Mouse (Mus musculus) mature B cell (primary cell): ENCODE measurements around the gene Rbfox1.

ENCODE experiments used
- in situ Hi-C: fragments of 300-500 bp; cut with MboI; formaldehyde crosslinking; loops from 2 replicates; pipeline ENCODE4 v1.14.3; 2019

The Rbfox1 gene

DNA sequence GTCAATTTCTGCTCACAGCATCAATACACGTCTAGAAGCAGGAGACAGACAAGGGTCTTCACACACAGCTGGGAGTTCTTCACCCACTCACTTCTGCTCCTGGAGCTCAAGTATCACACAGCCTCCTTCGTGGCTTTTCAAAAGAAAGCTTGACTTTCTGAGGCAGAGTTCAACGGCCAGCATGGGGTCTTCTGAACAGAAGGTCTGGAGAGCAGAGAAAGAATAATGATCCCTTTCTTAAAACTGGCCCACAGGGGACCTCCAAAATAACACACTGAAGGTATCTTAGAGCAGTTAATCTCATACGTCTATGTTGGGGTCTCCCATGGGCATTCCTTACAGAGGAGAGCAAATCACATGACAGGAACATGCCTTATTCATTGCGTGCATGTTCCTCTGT is 1034.5 kb downstream of the Rbfox1 start:
- in situ Hi-C loops: no loop called here

- in situ Hi-C loops: no loop called here
Observed at GRCm38 (mm10) chr16:6927661-6928060, 1042.5 kb downstream of the Rbfox1 start.

DNA sequence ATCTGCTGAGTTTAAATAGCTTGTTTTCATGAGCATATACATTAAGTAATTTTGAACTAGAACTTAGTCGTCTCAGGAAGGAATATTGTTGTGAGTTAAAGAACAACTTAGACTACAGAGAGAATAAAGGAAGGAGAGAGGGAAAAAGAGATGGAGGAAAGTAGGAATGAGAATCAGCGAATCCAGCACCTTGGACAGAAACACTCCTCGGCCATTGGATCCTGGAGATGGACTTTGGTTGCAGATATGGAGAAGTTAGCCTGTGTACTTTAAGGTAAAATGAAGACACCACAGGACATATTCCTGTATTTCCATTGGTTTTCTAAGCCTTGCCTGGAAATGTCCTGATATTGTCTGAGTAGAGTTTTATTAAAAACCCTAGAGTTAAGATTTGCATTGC is 1045.6 kb downstream of the Rbfox1 start:
- in situ Hi-C loops: no loop called here

DNA sequence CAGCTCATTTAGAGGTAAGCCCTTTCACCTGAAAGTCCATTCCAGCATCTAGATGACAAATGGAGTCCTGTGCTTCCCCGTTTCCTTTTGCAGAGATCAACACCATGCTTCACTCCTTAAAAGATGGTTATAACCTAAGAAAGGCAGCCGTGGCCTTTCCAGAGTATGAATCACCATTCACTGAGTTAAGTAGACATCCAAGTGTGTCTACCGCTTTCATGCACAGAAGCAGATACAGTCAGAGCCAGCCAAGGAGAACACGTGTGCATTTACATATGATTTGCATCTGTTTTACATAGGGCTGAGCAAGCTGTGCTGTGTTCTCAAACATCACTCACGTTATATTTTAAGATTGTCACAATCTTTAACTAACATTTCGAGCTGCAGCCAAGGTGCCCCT is 1061.0 kb downstream of the Rbfox1 start:
- in situ Hi-C loops: no loop called here

DNA sequence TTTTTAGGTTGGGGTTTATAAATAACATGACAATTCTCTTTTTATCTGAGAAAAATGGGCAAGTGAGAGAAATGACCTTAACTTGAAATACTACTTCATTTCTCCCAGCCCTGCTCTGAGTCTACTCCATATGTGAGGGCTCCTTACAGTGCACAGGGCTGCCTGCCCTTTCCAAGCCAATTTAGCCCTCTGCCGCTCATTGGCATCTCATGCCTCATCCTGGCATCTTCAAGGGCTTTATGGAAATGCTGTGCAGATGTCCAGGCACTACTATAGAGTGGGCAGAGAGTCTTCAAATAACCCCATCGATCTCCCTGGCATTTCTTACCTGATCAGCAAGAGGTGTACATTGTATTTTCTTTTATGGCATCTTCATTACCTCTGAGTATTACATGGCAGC is 1064.5 kb downstream of the Rbfox1 start:
- in situ Hi-C loops: no loop called here

GRCm38 (mm10) chr16:6955102-6955675 is 1070.0 kb downstream of the Rbfox1 start:
- in situ Hi-C loops: no loop called here

DNA sequence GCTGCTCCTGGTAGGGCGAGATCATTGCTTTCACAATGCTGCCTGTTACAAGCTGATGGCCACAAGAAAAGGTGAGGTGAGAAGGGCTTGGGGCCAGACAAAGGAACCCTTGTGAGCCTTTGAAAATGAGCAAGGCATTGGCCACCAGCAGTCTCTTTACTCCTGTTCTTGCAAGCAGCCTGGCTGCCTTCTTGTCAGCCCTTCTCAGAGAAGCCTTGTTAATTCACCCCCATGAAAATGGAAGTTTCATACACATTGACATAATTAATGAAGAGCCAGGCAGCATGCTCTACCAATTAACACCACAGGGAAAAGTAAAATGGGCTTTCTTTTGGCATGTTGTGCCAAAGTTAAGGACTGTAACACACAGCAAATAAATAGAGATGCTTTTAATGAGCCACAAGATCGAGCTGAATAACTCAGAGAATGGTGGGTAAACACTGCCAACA is 1076.8 kb downstream of the Rbfox1 start:
- in situ Hi-C loops: no loop called here

DNA sequence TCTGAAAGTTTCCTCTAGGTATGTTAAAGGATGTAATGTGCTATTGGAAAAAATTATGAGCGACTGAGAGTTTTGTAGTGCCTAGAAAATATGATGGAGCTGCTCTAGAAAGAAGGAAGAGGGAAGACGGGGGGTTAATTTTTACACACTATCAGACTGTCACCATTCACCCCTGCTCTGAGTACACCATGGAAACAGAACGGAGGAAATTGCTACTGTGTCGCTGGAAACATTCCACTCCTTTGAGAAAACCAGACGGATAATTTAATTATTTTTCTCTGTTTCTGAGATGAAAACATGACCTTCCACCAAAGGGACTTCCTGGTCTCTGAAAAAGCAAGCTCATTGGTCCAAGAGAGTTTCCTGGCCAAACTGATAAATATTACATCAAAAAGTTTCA is 1077.4 kb downstream of the Rbfox1 start:
- in situ Hi-C loops: no loop called here

DNA sequence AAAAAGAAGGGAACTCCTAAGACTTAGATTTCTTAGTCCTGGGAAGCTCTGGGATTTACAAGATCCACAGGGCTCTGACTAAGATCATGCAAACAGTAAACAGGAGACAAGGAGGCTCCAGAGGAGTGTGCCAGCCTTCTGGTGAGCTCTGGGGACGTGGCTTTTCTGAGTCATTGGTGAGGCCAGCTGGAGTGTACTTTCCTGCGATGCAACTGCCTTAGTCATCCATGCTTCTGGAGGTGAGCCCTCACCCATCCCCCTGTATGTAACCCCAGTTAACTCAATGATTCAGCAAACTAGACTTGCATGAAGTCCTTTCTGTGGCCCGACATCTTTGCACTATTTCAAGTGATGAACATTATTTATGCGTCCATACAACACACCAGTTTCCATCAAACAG is 1078.4 kb downstream of the Rbfox1 start:
- in situ Hi-C loops: no loop called here

GRCm38 (mm10) chr16:6964720-6965583 is 1079.8 kb downstream of the Rbfox1 start:
- in situ Hi-C loops: no loop called here

- in situ Hi-C loops: no loop called here
Observed at GRCm38 (mm10) chr16:6969986-6970385, 1084.8 kb downstream of the Rbfox1 start.

- in situ Hi-C loops: no loop called here
Observed at GRCm38 (mm10) chr16:6976341-6976740, 1091.2 kb downstream of the Rbfox1 start.

DNA sequence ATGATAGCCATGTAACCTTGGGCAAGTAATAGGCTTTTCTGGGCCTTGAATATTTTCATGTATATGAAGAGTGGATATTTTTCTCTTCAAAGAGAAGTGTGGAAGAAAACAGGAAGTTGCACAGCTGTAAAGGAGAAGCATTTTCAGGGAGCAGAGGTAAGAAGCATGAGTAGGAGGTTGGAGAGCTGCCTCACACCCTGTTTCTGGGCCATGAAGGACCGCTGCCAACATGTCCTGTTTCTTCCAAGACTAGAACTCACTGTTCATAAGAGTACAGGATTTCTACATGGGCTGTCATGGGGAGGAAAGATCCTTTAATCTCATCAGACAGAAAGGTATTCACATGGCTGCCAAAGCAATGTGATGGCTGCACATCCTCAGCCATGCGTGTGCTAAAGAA is 1098.8 kb downstream of the Rbfox1 start:
- in situ Hi-C loops: no loop called here

- in situ Hi-C loops: no loop called here
Observed at GRCm38 (mm10) chr16:6986031-6986430, 1100.9 kb downstream of the Rbfox1 start.

DNA sequence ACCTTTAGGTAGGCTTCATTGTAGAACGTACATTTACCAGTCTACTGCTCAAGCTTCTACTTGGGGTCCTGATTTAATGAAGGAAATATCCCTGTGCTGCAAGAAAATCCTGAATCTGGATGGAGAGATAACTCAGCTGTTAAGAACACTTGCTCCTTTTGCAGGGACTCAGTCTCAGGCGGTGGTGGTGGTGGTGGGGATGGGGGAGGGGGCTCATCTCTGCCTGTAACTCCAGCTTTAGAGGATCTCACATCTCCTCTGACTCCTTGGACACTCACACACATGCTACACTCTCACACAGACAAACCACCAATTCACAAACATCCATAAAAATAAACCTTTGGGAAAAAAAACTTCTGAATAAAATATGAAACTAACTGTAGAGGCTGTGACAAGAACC is 1101.3 kb downstream of the Rbfox1 start:
- in situ Hi-C loops: no loop called here

- in situ Hi-C loops: no loop called here
Observed at GRCm38 (mm10) chr16:6992251-6992650, 1107.1 kb downstream of the Rbfox1 start.

- in situ Hi-C loops: no loop called here
Observed at GRCm38 (mm10) chr16:6993180-6993579, 1108.0 kb downstream of the Rbfox1 start.

DNA sequence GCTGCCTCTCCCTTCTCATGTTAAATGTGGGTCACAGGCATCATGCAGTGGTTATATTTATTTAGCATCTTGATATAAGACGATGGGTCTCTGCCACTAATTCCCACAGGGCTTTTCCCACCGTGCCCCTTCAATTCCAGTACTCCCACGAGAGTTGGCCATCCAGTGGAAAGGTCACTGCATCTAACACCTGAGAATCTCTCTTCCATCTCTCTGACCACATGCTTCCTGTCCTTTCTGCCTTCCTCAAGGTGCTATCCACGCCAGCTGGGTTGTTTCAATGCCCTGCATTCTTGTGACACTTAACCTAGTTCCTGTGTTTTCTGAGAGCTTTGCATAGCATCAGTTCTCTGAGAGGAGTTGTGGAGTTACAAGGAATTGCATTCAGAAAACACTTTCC is 1112.0 kb downstream of the Rbfox1 start:
- in situ Hi-C loops: no loop called here

DNA sequence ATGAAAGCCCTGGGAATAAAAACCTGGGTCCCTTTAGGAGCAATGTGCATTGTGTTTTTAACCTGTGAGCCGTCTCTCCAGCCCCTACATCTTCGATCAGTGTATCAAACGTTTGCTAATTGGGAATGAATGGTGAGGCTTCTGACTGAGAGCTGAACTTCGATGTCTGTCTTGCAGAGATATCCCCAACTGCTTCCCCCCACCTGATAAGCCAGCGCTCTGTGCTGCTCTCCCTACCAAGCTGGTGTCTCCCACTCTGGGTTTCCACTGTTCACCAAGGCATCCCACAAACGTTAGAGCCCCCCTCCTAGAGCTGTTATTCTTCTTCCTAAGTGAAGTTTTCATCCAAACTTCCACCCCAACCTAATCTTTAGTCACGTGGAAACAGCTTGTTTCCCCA is 1112.7 kb downstream of the Rbfox1 start:
- in situ Hi-C loops: no loop called here

DNA sequence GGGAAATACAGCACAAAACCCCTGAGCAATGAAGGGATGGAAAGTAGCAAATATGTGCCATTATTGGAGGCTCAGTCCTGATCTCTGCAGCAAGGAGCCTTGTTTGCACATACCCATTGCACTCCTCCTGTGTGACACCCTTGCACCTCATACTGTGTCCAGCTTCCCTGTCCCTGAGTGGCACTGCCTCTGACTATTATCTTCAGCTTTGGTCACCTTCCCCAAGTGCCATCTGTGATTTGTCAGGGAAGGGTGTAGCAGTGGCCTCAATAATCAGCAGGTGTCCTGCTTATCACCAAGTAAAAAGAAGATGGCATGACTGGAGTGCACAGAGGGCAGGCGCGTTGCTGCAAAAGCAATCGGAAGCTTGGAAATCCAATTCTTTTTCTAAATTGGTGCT is 1119.4 kb downstream of the Rbfox1 start:
- in situ Hi-C loops: no loop called here

- in situ Hi-C loops: no loop called here
Observed at GRCm38 (mm10) chr16:7005478-7005877, 1120.3 kb downstream of the Rbfox1 start.

GRCm38 (mm10) chr16:7017310-7017709 is 1132.2 kb downstream of the Rbfox1 start:
- in situ Hi-C loops: no loop called here

DNA sequence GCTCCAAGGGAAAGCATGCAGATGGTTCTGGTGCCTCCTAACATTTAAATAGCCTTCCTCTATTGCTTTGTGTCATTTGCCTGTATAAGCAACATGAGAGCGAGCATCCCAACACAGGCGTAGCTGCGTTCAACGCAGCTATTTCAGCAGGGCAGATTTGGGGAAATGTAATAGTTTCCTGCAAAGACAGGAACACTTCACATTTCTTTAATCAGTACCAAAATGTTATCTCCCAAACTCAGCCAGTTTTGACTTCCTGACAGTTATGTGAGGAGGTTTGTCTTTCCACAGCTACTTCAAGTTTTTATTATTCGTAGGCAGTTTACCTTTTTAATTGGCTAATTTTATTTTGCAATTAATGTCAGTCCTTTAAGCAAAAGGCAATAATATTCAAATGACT is 1149.1 kb downstream of the Rbfox1 start:
- in situ Hi-C loops: no loop called here

GRCm38 (mm10) chr16:7036566-7036965 is 1151.4 kb downstream of the Rbfox1 start:
- in situ Hi-C loops: no loop called here
